Mouse (Mus musculus) spleen, adult 2 months (tissue): ENCODE data around the gene Cirbp. TPM values are rescaled to one million over a fixed set of nuclear protein-coding genes. Genes with fewer than 3 reads are reported as not detected.

ENCODE experiments used
- DNase-seq, 2 experiments: peaks; one replicate each; pipeline versions ENCODE4 v3.0.0 to v3.0.0-alpha.2; 2012 to 2021; ENCODE audit warnings: low spot score in 2 of 2, low read depth in 1 of 2
- H3K27ac ChIP-seq: fragments of 200-500 bp; 2 replicates; pipeline ENCODE4 v1.5.1; 2012; ENCODE audit warnings: low read length, inconsistent platforms; ENCODE audit not compliant: insufficient read depth
- H3K27me3 ChIP-seq: fragments of 200-500 bp; 2 replicates; pipeline ENCODE4 v1.6.1; 2012; ENCODE audit warnings: mild to moderate bottlenecking, moderate library complexity, low read length, inconsistent platforms; ENCODE audit not compliant: control insufficient read depth, insufficient read depth
- H3K36me3 ChIP-seq: fragments of 200-500 bp; 2 replicates; pipeline ENCODE4 v1.6.1; 2012; ENCODE audit warnings: mild to moderate bottlenecking, low read length, inconsistent platforms; ENCODE audit not compliant: control insufficient read depth, insufficient read depth
- H3K4me1 ChIP-seq: fragments of 200-500 bp; 2 replicates; pipeline ENCODE4 v1.6.1; 2011; ENCODE audit warnings: inconsistent platforms; ENCODE audit not compliant: control insufficient read depth, insufficient read depth, insufficient read length
- H3K4me3 ChIP-seq: fragments of 200-500 bp; 2 replicates; pipeline ENCODE4 v1.5.1; 2011; ENCODE audit warnings: mild to moderate bottlenecking, inconsistent platforms; ENCODE audit not compliant: insufficient read depth, insufficient read length; ENCODE audit errors: extremely low read depth
- CTCF ChIP-seq: fragments of 200-500 bp; IDR thresholded peaks from 2 replicates; pipeline ENCODE4 v1.5.1; 2011; ENCODE audit warnings: mild to moderate bottlenecking, inconsistent platforms; ENCODE audit not compliant: insufficient read depth, insufficient read length, insufficient replicate concordance; ENCODE audit errors: extremely low read depth
- POLR2A ChIP-seq: fragments of 200-500 bp; IDR thresholded peaks from 2 replicates; pipeline ENCODE4 v1.6.1; 2011; ENCODE audit warnings: low read depth, low read length, inconsistent platforms
- WGBS: fragments of 180-500 bp; shearing (Covaris S2); methylation state at CpG from one replicate; pipeline ENCODE4 v1.1.7; 2018; 5-methylcytosine and 5-hydroxymethylcytosine counted together
- polyA plus RNA-seq: library from polyadenylated mRNA; depleted of rRNA; stranded (reverse); fragments of >200 nt; gene quantifications from 2 replicates; pipeline ENCODE4 v1.2.3, GENCODE M21; 2012

Gene Cirbp
- polyA plus RNA-seq, 1 experiment, result 144 TPM

DNA sequence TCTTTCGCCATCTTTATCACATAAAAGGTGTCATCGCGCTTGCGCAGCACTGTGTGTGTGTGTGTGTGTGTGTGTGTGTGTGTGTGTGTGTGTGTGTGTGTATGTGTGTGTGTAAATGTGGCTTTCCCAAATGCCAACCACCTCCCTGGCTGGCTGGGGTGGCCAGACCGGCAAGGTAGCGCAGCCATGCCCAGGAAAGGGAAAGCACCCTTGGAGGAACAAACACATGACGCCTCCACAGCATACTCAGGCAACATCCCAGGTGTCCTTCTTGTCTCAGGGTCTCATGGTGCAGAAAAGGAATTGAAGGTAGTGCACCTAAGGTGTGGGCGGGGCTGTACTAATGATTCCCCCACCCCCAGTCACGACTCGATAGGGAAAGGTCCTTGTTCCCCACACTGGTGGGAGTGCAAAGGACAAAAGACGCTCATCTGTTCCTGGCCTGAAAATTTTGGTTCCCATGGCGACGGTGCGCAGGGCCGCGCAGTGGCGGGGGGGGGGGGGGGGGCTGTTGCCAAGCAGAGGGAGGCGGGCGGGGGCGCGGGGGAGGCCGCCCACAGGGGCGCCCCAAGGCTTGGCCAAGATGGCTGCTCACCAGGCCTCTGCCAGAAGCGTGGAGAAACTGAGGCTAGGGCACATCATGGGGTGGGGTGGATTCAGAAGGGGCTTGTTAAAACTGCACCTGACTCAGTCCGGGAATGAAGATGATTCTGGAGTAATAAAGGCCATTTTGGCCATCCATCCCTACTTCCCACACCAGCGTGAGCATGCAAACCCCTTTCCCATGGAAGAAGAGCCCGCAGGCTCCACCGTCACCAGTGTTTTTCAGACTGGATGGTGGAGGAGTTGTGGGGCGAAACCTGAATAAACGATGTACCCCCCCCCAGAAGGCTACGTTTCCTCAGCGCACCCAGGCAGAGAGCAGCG lies 27.9 kb upstream of the Cirbp start:
- Histone ChIP-seq H3K4me3 (peak overlapping the region; percentile 58; the same call in 1 of the 2 replicates), H3K27ac (no peak overlapping the region), H3K36me3 (no peaks in the 10 kb centered on the region), H3K4me1 (peaks cover 24% of the 10 kb centered on the region), H3K27me3 (peaks cover 10% of the 10 kb centered on the region; the same call in 1 of the 2 replicates)
- TF ChIP-seq CTCF, result no peak
- no peak for TF ChIP-seq POLR2A
- WGBS, result 11% methylated on average over 33 of the region's 33 CpGs
- DNase-seq, result no peak

DNA sequence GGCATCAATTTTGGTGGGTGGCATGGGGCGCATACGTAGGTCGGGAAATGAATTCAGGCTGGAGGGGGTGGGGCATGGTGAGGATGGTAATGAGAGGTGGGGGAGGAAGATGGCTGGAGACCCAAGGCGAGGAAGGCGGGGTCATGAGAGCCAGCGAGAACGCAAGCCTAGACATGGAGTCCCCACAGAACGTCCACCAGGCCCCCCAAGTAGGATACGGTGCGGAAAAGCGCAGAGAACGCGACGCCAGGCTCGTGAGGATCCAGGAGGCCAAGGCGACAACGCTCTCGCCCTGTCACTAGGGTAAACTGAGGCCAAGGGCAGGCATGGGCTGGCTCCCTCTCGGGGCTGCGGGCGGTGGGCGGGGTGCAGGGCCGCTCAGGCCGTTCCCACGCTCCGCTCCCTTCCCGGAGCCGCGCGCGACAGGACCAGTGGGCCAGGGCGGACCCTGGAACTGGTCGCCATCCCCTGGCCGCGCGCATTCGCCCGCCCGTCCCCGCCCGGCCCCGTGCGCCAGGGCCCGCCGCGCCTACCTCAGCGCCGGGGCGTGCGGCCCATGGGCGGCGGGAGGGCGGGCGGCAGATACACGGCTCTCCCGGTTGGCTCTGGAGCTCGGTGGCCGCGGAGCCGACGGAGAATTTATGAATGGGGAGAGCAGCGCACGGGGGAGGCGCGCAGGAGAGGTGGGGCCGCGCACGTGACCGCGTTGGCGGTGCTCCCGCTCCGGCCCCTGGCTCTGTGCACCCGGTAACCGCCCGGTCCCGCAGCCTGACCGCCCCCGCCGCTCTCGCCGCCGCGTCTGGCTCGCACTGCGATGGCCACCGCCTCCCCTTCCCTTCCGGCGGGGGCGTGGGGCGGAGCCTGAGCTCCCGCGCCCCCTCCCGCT lies 27.0 kb upstream of the Cirbp start, which contains the start of gene Atp5d:
Gene Atp5d, plus strand, starts transcription at position 80 of the 886 bp plus-strand sequence.
- peak within 1 kb of the TSS; percentile 58 for H3K4me3 ChIP-seq
- H3K4me1 ChIP-seq, result peaks cover 19% of the 10 kb centered on the region
- peaks cover 10% of the 10 kb centered on the region; the same call in 1 of the 2 replicates for H3K27me3 ChIP-seq
- DNase-seq, result no peak
- under 1% methylated on average over 67 of the region's 94 CpGs for WGBS
- peaks cover 1% of the 10 kb centered on the region; the same call in 1 of the 2 replicates for H3K36me3 ChIP-seq
- TF ChIP-seq POLR2A, result no peak
- no peak for TF ChIP-seq CTCF
- no peak within 1 kb of the TSS; the same call in 1 of the 2 replicates for H3K27ac ChIP-seq

DNA sequence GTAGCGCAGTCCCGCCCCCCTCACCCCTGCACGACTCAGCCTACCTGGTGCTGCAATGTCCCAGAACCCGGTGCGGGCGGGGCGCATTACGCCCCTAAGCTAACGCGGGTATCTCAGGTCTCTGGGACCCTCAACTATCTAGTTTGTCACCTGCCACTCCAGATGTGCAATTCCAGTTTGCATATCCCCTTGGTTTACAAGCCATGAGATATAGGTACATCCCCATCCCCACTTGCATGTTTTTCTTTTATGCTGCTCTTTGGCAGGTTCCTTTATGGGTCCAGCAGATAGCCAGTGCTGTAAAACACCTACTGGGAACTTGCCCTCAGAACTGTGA lies 26.4 kb upstream of the Cirbp start:
- H3K4me3 ChIP-seq, result peak overlapping the region; percentile 58
- no peak overlapping the region for H3K27ac ChIP-seq
- peaks cover 19% of the 10 kb centered on the region for H3K4me1 ChIP-seq
- DNase-seq, result no peak
- WGBS, result 2% methylated on average over 10 of the region's 10 CpGs
- TF ChIP-seq POLR2A (no peak), CTCF (no peak)
- peaks cover 6% of the 10 kb centered on the region; the same call in 1 of the 2 replicates for H3K36me3 ChIP-seq
- H3K27me3 ChIP-seq, result peaks cover 10% of the 10 kb centered on the region; the same call in 1 of the 2 replicates

DNA sequence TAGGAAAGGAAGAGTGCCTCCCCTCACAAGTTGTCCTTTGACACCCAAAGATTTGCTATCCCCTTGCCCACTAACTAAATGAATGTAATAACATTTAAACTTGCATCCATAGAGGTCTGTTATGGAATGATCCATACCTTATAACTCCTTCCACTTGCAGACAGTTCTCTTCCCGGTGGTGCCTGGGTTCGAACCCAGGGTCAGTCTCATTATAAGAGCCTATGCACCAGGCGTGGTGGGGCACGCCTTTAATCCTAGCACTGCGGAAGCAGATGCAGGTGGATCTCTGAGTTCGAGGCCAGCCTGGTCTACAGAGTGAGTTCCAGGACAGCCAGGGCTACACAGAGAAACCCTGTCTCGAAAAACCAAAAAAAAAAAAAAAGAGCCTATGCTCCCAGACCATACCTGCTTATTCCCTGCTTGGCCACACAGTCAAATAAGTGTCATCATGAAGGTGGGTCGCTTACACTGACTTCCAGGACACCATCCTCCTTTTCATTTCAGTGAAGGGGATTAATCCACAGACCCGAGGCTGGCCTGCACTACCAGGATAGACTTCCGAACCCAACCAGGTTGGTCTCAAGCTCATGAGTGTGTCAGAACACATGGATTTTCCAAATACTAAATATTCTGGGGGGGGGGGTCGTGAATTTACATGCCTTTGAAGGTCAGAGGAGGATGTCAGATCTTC lies 25.7 kb upstream of the Cirbp start:
- no peak overlapping the region for H3K4me3 ChIP-seq
- H3K36me3 ChIP-seq, result peaks cover 12% of the 10 kb centered on the region
- no peak overlapping the region for H3K27ac ChIP-seq
- DNase-seq, result no peak
- WGBS, result 82% methylated on average over 11 of the region's 11 CpGs
- TF ChIP-seq CTCF (no peak), POLR2A (no peak)
- H3K27me3 ChIP-seq, result peaks cover 10% of the 10 kb centered on the region; the same call in 1 of the 2 replicates
- H3K4me1 ChIP-seq, result peaks cover 19% of the 10 kb centered on the region

DNA sequence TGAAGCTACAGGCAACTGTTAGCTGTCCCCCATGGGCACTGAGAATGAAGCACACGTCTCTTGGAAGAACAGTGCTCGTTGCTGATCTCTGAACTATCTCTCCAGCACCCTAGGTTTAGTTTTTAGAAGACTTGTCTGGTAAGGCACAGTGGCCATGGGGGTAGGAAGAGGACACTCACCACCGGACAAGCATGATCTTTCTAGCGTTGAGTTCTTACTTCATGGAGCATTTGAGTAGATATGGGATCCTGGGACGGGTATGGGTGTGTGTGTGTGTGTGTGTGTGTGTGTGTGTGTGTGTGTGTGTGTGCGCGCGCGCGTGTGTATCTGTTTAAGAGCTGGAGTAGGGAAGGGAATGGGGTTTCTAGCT lies 25.1 kb upstream of the Cirbp start, which contains the start of gene Cbarp:
Gene Cbarp, minus strand, starts transcription at position 170 of the 370 bp plus-strand sequence.
- peak within 1 kb of the TSS; percentile 85 for H3K27ac ChIP-seq
- TF ChIP-seq CTCF (no peak), POLR2A (no peak)
- H3K27me3 ChIP-seq, result peaks cover 10% of the 10 kb centered on the region; the same call in 1 of the 2 replicates
- H3K36me3 ChIP-seq, result peaks cover 12% of the 10 kb centered on the region
- H3K4me3 ChIP-seq, result peak within 1 kb of the TSS; percentile 50; the same call in 1 of the 2 replicates
- DNase-seq, result no peak
- peaks cover 19% of the 10 kb centered on the region for H3K4me1 ChIP-seq
- 84% methylated on average over 10 of the region's 10 CpGs for WGBS

DNA sequence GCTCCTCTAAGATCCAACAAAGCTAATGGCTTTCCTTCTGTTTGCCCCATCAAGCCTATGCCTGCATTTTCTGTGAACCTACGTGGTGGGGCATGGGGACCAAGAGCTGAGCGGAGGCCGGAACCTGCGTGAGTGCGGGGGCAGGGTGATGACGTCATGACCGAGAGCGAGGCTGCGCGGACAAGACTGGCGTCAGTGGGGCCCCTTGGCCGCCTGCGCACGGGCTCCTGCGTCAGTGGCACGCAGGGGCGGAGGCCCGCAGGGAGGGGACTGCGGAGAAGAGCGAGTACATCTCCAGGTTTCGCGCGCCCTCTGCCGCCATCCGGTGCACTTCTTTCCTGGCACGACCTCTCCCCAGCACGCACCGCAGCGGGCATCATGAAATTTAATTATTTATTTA lies 24.5 kb upstream of the Cirbp start:
- peaks cover 19% of the 10 kb centered on the region for H3K4me1 ChIP-seq
- DNase-seq, result peak; percentile 96 to 98

More for the DNA sequence above, 24.5 kb upstream of the Cirbp start:
- Histone ChIP-seq H3K36me3 (peaks cover 12% of the 10 kb centered on the region), H3K27ac (peak overlapping the region; percentile 85), H3K27me3 (peaks cover 10% of the 10 kb centered on the region; the same call in 1 of the 2 replicates), H3K4me3 (peak overlapping the region; percentile 50; the same call in 1 of the 2 replicates)
- WGBS, result under 1% methylated on average over 29 of the region's 29 CpGs
- peak; percentile 68; the same call in 1 of the 2 replicates for TF ChIP-seq CTCF
- TF ChIP-seq POLR2A, result no peak; the same call in 1 of the 2 replicates
